Mouse (Mus musculus) liver, postnatal 0 days (tissue): ENCODE measurements at regions not wholly inside any gene's neighbourhood (a gene's known extent, or its start where the extent isn't known, plus 50 kb on each side); places are given as distances from the start of the nearest gene placed in this dataset.

Experiments
- CTCF ChIP-seq: sonication (generic); IDR thresholded peaks from 2 replicates; pipeline ENCODE4 v1.5.1; 2016; ENCODE audit warnings: antibody characterized with exemption, low read depth
- EP300 ChIP-seq: IDR thresholded peaks from 2 replicates; pipeline ENCODE4 v1.6.1; 2016; ENCODE audit warnings: antibody characterized with exemption, low read depth, mild to moderate bottlenecking

- no peak for TF ChIP-seq CTCF
- TF ChIP-seq EP300: no peak
Measured at GRCm38 (mm10) chr16:12924668-12925067, 184.8 kb upstream of the Ercc4 start.
